Mouse (Mus musculus): ENCODE results near the gene Shank3.

Gene Shank3

DNA sequence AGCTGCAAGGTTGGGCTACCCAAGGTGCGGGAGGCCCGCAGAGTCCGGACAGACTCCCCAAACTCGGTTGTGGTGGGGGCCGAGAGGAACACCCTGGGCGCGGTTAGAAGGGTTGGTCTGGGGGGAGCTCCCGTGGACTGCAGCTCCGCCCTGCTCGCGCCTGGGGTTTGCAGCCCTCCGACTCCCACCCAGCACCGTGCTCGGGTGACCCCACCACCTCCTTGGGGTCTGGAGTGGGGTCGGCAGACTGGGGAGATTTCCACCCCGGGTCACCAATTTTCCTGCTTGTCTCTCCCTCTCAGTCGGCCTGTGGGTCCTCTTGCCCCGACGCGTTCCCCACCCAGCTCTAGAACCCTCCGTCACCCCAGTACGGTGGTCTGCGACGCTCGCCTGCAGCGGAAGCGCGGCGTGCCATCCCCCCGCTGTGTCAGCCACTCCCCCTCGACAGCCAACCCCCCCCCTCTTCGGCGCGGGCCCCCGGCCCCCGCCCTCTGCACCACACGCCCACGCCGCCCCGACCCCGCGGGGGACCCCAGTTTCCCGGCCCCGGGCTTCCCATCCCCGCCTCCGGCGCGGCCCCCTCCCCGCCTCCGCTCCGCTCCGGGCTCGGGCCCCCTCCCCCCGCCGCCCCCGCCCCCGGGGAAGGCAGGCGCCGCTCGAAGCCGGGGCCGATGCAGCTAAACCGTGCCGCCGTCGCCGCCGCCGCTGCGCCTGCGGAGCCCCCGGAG lies at the start of gene Shank3:
TSS of gene Shank3 (plus strand) at position 663 of the 728 bp plus-strand sequence.
- no peak for DNase-seq (ENCODE audit: low read depth, low spot score)

DNA sequence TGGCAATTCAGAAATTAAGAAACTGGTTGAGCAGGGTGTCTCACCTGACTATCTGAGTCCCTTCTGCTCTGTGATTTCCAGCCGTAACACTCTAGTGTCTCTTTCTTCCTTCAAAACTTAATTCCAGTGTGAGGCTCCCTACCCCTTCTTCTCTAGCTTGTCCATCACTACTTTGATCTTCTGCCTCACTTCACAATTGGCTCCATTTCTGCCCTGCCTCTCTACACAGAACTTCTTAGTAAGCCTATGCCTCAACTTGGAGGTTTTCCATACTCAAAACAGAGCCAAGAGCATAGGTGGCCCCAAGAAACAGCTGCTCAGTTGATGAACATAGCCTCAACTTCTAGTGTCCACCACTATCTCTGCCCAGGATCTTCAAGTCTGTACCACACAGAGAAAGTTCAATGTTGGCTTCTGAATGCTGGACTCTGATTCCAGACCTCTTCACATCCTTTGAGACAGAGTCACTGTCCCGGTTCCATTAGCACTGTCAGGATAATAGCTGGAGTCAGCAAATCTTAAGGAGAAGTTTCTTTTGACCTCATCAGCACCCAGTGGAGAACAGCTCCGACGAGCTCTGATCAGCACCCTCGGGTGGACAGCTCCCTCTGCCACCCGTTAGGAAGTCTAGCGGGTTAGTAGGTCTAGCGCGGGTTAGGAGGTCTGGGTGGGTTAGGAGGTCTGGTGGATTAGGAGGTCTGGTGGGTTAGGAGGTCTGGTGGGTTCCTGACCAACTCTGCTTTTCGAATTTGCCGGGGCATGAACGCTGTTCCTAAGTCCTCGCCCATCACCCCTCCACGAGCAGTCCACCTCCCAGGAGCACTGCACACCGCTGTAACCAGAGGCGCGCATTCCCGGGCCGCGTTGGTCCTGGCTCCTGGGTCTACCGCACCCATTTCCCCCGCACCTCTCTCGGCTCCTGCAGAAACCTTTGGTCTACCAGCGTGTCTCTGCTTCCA lies 46.2 kb upstream of the Shank3 start:
- DNase-seq (ENCODE audit: low read depth, low spot score) = no peak

DNA sequence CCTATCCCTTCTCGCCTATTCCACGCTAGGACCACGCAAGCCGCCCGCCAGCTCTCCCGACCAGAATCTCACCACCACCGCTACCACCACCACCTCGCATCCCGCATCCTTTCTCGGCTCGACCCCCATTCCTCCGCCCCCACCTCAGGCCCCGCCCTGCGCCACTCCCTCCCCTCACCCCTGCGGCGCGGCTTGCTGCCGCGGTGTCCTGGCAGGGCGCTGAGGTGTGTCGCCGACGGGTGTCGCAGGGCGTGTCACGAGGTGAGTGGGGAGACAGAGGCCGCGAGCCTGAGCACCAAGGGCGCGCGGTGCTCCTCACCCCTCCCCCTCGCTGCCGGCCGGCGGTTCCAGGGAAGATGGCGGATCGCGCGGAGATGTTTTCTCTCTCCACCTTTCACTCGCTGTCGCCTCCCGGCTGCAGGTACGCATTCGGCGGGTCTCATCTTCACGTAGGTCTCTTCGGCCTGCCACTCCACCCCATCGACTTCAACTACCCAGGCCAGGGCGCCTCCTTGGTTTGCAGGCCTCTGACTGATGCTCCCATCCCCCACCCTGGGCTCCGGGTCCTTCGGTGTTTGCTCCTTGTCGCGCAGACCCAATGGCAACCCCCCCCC lies 45.5 kb upstream of the Shank3 start, which contains the start of gene Mapk8ip2:
TSS of gene Mapk8ip2 (plus strand) at position 49 of the 614 bp plus-strand sequence.
- peak; percentile 85 for DNase-seq (ENCODE audit: low read depth, low spot score)

DNA sequence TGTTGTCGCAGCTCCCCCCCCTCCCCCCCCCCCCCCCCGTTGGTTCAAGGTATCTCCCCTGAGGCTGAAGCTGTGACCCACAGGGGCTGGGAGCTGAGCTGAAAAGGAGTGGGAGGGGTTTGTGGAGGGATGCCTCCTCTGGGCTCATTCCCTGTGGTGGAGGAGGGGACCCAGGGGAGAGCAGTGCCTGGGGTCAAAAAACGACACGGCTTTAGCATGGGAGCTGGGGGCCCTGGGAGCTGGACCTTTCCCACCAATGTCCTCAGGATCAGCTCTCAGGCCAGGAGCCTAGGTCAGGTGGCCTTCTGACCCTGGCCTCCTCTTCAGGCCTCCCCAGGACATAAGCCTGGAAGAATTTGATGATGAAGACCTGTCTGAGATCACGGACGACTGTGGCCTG lies 44.6 kb upstream of the Shank3 start:
- DNase-seq (ENCODE audit: low read depth, low spot score) = no peak

DNA sequence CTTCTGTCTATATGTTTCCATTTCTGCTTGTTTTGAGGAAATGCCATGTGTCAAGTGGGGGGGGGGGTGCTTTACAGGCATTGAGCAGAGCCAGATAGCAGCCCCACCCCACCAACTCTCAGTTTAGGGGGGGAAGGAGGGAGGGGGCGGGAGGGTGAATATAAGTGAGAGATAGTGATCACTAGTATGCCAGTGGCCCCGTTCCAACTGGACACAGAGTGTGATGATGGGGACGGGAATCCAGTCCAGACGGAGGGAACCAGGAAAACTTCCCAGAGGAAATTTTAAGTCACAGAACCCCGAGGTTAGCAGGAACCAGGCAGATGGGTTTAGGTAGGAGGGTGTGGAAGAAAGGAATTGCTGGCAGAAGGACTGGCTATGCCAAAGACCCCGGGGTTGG lies 43.8 kb upstream of the Shank3 start:
- peak; percentile 48 for DNase-seq (ENCODE audit: low read depth, low spot score)

DNA sequence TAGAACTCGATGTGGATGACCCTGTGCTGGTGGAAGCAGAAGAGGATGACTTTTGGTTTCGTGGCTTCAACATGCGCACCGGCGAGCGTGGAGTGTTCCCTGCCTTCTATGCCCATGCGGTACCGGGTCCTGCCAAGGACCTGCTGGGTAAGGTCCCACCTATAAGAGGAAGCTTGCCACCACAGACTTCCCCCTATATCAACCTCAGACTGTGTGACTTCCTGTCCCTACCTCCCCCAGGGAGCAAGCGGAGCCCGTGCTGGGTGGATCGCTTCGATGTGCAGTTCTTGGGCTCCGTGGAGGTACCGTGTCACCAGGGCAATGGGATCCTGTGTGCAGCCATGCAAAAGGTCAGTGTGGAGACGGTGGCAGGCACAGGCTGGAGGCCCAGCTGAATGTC lies 40.5 kb upstream of the Shank3 start:
- DNase-seq (ENCODE audit: low read depth, low spot score) = no peak

DNA sequence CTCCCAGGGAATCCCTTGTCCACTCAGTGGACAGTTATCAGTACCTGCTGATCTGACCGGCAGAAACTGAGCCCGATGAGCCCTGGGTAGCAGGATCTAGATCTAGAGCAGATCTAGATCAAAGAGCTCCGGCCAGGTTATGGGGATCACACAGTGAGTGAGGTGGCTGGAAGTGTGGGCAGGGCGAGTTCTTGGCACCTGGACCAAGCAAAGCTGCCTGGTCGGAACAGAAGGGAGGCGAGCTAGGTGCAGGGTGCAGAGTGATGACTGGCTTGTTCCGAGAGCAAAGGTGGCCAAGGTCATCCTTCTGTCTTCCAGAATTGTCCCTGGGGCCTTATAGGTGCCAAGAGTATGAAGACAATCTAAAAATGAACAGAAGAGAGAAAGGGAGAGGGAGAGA lies 39.6 kb upstream of the Shank3 start:
- DNase-seq (ENCODE audit: low read depth, low spot score) = peak; percentile 57

DNA sequence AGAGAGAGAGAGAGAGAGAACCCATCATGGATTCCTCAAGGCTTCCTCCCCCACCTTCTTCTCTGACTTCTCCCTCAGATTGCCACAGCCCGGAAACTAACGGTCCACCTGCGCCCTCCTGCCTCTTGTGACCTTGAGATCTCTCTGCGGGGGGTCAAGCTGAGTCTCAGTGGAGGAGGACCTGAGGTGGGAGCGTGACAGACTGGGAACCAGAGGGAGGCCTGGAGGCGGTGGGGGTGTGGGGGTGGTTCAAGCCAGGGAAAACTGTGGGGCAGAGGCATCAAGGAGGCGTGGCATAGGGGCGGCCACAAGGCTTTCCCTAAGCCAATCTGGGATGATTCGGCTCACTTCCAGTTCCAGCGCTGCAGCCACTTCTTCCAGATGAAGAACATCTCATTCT lies 39.1 kb upstream of the Shank3 start:
- peak; percentile 55 for DNase-seq (ENCODE audit: low read depth, low spot score)

DNA sequence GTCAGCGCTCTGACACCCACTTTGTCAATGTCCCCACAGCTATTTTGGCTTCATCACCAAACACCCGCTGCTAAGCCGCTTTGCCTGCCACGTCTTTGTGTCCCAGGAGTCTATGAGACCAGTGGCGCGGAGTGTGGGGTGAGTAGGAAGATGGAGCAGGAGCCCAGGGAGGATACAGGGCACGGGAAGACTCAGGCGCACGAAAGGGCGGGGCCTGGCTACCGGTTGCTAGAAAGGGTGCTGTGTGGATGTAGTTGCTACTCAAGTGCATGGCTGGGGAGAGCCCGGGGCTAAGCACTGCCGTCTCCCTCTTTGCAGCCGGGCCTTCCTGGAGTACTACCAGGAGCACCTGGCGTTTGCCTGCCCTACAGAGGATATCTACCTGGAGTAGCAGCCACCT lies 38.1 kb upstream of the Shank3 start:
- no peak for DNase-seq (ENCODE audit: low read depth, low spot score)

DNA sequence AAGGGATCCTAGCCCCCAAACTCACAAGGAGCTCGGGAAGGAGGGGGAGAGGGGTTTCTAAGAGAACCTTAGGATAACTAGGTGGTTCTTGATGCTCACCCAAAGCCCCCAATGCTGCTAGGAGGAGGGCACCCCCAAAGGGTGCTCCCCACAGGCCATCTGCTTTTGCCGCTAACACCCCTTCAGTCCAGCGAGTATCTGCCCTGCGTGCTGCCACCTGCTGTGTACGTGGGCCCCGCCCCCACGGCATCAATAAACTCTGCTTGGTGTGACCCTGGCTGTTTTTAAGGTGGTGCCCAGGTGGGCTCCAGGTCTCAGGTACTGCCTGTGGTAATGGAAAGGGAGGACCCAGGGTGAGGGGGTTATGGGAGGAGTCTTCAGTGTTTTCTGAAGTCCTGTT lies 37.2 kb upstream of the Shank3 start:
- DNase-seq (ENCODE audit: low read depth, low spot score) = no peak

DNA sequence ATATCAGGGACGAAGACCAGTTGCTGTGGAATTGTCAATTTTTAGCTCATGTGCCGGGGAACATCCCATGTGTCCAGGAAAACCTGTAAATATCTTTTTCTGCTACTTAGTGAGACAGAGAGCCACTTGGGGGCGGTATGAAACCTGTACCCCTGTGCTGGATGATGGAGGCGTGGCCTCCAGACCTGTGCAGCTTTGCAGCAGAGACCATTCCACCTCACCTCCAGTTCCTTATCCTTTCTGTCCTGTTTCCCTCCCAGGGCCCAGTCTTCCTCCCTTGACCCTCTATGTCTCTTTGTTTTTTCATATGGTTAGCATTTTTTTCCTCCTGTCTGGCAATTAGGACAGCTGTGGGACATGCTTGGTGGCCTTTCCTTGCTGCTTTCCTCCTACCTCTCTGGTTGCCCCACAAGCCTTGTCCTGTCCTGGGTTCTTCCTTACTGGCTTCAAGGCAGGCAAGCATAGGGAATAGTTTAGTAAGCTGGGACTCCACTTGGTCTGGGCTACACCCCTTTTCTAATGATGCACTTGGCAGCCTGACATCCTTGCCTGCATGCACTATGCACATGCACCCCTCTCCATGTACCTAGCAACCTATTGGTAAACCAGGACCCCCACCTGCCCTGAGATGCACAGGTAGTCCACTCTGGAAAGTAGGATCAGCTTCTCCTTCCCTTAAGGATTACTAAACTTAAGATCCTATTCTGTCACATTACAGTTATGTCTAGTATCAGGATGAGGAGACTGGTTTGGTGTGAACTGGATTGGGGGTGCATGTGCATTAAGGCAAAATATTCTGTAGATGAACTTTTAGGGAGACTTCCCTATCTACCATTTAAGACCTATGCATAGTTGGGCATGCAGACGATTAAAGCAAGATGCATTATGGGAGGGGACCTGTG lies 35.8 kb upstream of the Shank3 start:
- DNase-seq (ENCODE audit: low read depth, low spot score) = peak; percentile 58

DNA sequence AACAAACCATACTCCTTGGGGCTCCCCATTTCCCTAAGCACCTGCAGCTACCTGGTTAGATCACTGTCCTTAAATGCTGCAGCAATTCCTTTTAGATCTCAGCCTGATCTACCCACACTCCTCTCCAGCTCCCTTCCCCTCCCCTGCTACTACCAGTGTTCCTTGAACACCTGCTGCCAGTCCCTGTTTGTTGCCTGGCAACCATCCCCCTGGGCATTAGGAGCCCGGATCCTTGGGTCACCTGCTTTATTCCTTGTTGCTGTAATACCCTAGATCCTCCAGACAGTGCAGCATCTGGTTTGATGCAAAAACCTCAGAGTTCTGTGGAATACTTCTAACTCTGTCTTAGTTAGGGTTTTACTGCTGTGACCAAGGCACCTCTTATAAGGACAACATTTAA lies 34.4 kb upstream of the Shank3 start:
- peak; percentile 63 for DNase-seq (ENCODE audit: low read depth, low spot score)

DNA sequence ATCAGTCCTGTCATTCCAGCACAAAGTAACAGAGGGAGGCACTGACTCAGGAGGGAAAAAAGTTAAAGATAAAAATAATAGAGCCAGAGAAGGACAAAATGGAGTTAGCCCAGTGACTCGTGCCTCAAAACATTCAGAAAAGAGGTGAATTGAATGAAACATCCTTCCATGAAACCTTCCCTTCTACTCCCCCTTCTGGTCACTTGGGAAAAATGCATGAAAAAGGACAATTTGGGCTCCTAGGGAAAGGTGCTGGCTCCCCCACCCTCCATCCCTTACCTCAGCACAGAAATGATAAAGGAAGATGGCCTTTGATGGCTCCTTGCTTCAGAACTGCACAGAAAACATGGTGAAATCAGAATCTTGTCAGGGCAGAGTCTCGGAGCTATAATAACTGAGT lies 30.8 kb upstream of the Shank3 start:
- peak; percentile 72 for DNase-seq (ENCODE audit: low read depth, low spot score)

DNA sequence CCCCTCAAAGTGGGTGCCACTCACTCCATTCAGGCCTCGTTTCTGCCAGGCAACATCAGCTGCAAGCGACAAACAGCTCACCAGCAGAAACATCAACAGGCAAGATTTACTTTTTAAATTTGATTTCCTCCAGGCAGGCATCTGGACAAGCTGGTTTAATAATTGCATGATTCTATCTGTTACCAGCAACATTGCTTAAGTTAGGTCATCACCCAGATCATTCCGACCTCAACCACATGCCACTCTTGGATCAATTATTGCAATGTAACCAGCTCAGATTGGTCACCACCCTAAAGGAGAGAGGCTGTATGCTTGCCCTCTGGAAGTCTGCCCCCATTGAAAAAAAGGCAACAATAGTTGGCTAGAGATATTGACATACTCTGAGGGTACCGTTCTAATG lies 27.9 kb upstream of the Shank3 start:
- DNase-seq (ENCODE audit: low read depth, low spot score) = no peak

DNA sequence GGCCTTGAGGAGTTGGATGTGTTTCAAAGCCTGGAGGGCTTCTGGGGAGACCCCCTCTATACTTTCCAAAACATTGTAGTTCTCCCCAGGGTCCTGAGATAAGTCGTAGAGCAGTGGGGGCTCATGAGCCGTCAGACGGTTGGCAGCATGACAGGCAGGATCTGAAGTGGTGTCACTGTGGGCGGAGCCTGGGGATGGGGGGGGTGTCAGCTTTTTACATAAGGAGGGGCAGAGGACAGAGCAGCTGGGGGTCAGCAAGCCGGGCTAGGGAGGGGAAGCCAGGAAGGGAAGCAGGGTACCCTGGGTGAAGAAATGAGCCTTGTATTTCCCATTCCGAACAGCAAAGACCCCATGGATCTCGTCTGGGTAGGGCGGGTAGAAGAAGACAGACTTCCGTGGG lies 26.1 kb upstream of the Shank3 start:
- no peak for DNase-seq (ENCODE audit: low read depth, low spot score)

DNA sequence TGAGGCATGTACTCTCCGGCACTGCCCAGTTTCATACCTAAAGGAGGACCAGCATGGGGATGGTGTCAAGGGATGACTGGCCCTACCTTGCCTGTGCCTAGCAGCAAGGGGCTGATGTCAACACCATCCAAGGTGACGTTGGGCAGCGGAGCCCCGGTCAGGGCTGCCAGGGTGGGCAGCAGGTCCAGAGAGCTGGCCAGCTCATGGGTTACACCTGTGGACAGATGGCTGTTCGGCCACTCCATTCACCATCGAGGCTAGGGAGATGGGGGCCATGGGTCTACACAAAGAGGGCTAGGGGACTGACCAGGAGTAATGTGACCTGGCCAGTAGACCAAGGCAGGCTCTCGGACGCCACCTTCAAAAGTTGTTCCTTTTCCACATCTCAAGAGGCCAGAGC lies 25.5 kb upstream of the Shank3 start:
- no peak for DNase-seq (ENCODE audit: low read depth, low spot score)

DNA sequence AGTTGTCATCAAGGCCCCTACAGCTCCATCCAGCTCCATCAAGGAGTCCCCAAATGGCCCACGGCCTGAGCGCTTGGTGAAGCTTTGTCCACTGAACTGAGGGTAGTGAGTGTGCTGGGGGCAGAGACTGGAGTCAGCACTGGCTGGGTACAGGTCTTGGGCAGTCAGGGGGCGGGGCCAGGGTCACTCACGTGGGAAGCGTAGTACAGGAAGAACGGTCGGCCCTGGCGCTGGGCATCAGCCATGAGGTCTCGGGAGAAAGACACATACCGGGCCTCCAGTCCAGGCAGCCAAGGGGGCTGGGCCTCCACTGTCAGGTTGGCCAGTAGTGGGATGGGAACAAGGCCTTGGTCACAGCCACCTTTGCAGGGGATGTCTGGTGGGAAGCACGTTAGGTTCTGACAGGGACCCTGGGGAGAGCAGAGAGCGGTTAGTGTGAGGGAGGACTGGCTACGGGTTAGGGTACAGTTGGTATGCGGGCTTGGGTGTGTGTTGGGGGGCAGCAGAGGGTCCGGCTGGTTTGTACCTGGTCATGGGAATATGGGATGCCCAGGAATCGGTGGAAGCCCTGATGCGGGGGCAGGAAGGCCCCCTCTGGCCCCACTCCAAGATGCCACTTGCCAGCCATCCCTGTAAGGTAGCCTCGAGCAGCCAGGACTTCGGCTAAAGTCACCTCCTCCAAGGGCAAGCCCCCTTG lies 24.7 kb upstream of the Shank3 start:
- DNase-seq (ENCODE audit: low read depth, low spot score) = no peak

DNA sequence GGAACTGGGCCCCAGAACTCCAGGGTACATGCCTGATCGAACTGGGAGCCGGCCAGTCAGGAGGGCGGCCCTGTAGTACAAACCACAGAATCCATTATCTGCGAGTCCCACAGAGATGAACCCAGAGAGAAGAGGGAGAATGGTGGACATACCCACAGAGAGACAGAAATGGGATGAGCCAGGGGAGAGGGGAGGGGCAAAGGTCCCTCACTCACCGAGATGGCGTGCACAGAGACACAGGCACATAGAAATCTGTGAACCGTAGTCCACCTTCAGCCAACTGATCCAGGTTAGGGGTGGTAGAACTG lies 24.2 kb upstream of the Shank3 start:
- no peak for DNase-seq (ENCODE audit: low read depth, low spot score)

DNA sequence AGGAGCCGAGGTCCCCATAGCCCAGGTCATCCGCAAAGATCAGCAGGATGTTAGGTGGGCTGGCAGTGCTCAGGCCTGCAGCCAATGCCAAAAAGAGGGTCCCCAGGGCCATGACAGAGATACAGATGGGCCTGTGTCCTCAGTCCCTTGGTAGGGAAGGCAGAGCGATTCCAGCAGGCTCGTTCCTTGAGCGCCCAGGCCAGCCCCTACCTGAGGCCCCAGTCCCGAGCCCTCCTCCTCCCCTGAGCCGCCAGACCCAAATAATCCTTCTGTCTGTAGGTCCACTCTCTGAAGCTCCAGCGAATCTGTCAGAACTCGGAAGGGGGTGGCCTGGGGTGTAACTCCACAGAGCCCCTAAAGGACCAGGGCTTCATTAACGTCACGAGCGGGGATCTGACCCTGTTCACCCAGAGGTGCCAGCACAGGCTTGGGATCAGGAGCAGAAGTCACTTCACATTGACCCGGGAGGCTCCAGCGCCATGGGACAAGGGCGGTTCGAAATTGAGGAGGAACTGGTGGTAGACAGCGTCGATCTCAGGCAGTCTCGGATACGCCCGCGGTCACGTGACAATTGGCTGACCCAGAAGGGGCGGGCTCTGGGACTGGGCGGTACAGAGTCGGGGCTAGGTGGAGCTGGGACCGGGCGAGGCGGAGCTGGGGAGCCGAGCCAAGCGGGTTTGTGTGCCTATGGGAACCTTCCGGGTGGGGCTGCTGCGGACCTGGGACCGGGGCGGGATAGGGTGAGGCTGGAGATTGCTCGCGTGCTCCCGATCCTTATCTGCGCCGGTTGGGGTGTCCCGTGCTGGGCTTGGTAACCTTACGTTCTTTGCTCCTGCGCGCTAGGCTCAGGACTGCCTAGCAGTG lies 23.6 kb upstream of the Shank3 start:
- peak; percentile 98 for DNase-seq (ENCODE audit: low read depth, low spot score)

DNA sequence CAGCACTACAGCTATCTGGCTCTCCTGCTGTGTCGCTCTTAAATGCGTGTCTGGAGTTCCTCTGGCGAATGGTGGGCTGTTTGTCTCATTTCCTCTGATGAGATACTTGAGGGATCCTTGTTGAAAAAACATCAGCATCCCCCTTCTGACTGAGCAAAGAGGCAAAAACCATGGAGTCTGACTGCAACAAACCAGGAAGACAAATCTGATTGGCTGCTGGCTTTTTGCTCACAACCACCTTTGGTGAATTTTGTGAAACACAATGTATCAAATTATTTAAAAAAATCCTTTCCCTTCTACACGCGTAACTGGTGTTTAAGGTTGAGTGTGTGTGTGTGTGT lies 23.0 kb upstream of the Shank3 start:
- no peak for DNase-seq (ENCODE audit: low read depth, low spot score)

Measured in brain, adult 2 months (tissue).